Mouse (Mus musculus) CH12.LX (cell line): ENCODE measurements around the gene Hoxb8. TPM values are rescaled to one million over a fixed set of nuclear protein-coding genes. Genes with fewer than 3 reads are reported as not detected.

Source experiments
- DNase-seq: peaks from one replicate; pipeline ENCODE4 v3.0.0-alpha.2; 2013; ENCODE audit errors: extremely low read depth
- H3K27ac ChIP-seq: 2 replicates; pipeline ENCODE4 v1.5.1; 2012; ENCODE audit warnings: low read depth, mild to moderate bottlenecking, control low read depth, moderate library complexity; ENCODE audit not compliant: insufficient read depth
- H3K27me3 ChIP-seq: replicated peaks from 2 replicates; pipeline ENCODE3; 2012; ENCODE audit warnings: inconsistent platforms
- H3K36me3 ChIP-seq, 2 experiments: replicated peaks in 1 of 2; 2 replicates each; pipeline versions ENCODE3 to v1.6.1; 2012; ENCODE audit warnings: inconsistent platforms in 1 of 2, low read length in 1 of 2, mild to moderate bottlenecking in 1 of 2, mixed read lengths in 1 of 2, moderate library complexity in 1 of 2; ENCODE audit not compliant: control insufficient read depth in 1 of 2, insufficient read depth in 1 of 2
- H3K4me1 ChIP-seq, 2 experiments: 2 replicates each; pipeline ENCODE4 v1.6.1; 2012; ENCODE audit warnings: inconsistent platforms in 1 of 2, moderate library complexity in 1 of 2; ENCODE audit not compliant: insufficient read depth in 2 of 2, control insufficient read depth in 1 of 2
- H3K4me2 ChIP-seq: 2 replicates; pipeline ENCODE4 v1.6.1; 2012; ENCODE audit warnings: low read depth, mild to moderate bottlenecking, control low read depth; ENCODE audit not compliant: poor library complexity, insufficient read depth, severe bottlenecking
- H3K4me3 ChIP-seq, 3 experiments: fragments of 150-350 bp in 1 of 3; sonication (generic) in 1 of 3; replicated peaks in 1 of 3; 2 replicates each; pipeline versions ENCODE3 to v1.5.1; 2011 to 2012; ENCODE audit warnings: low read depth in 2 of 3, low read length in 2 of 3, mild to moderate bottlenecking in 2 of 3, moderate library complexity in 2 of 3, control low read depth in 1 of 3, improper control_type of control experiment in 1 of 3, inconsistent platforms in 1 of 3, mixed read lengths in 1 of 3; ENCODE audit not compliant: poor library complexity in 1 of 3
- H3K79me2 ChIP-seq: replicated peaks from 2 replicates; pipeline ENCODE4 v1.6.1; 2012; ENCODE audit warnings: mild to moderate bottlenecking, moderate library complexity; ENCODE audit not compliant: control insufficient read depth, poor library complexity, insufficient read depth, severe bottlenecking; ENCODE audit errors: extremely low read depth
- H3K9ac ChIP-seq: 2 replicates; pipeline ENCODE4 v1.6.1; 2012; ENCODE audit warnings: low read depth, mild to moderate bottlenecking, control low read depth, moderate library complexity; ENCODE audit not compliant: insufficient read depth
- H3K9me3 ChIP-seq: replicated peaks from 2 replicates; pipeline ENCODE3; 2012; ENCODE audit warnings: low read length, inconsistent platforms, mixed read lengths
- BHLHE40 ChIP-seq: IDR thresholded peaks from 2 replicates; pipeline ENCODE4 v1.6.1; 2011; ENCODE audit warnings: mild to moderate bottlenecking, low read depth, low read length, improper control_type of control experiment
- CHD1 ChIP-seq: IDR thresholded peaks from 2 replicates; pipeline ENCODE4 v1.6.1; 2012; ENCODE audit warnings: low read depth, low read length, improper control_type of control experiment, inconsistent platforms
- CTCF ChIP-seq, 2 experiments: IDR thresholded peaks in 1 of 2; conservative IDR thresholded peaks in 1 of 2; 2 replicates each; pipeline ENCODE4 v1.5.1; 2011 to 2012; ENCODE audit warnings: low read depth in 2 of 2, low read length in 2 of 2, improper control_type of control experiment in 1 of 2, inconsistent platforms in 1 of 2, mild to moderate bottlenecking in 1 of 2, moderate library complexity in 1 of 2
- E2F4 ChIP-seq: IDR thresholded peaks from 2 replicates; pipeline ENCODE4 v1.6.1; 2011; ENCODE audit warnings: low read depth, low read length, improper control_type of control experiment; ENCODE audit not compliant: insufficient replicate concordance
- ELF1 ChIP-seq: IDR thresholded peaks from 2 replicates; pipeline ENCODE4 v1.6.1; 2014; ENCODE audit warnings: low read depth, mild to moderate bottlenecking, inconsistent platforms, low read length, improper control_type of control experiment
- EP300 ChIP-seq: IDR thresholded peaks from 2 replicates; pipeline ENCODE4 v1.6.1; 2011; ENCODE audit warnings: low read length, improper control_type of control experiment
- ETS1 ChIP-seq: conservative IDR thresholded peaks from 2 replicates; pipeline ENCODE4 v1.6.1; 2012; ENCODE audit warnings: low read depth, mild to moderate bottlenecking, inconsistent platforms, low read length, improper control_type of control experiment, moderate library complexity
- GABPA ChIP-seq: IDR thresholded peaks from 2 replicates; pipeline ENCODE4 v1.6.1; 2012; ENCODE audit warnings: low read depth, low read length, improper control_type of control experiment, inconsistent platforms; ENCODE audit not compliant: insufficient replicate concordance
- IRF4 ChIP-seq: IDR thresholded peaks from 2 replicates; pipeline ENCODE4 v1.6.1; 2014; ENCODE audit warnings: low read depth, mild to moderate bottlenecking, inconsistent platforms, low read length, improper control_type of control experiment
- JUN ChIP-seq: IDR thresholded peaks from 2 replicates; pipeline ENCODE4 v1.6.1; 2011; ENCODE audit warnings: low read depth, mild to moderate bottlenecking, low read length, improper control_type of control experiment, moderate library complexity; ENCODE audit not compliant: insufficient read depth
- JUND ChIP-seq: conservative IDR thresholded peaks from 2 replicates; pipeline ENCODE4 v1.6.1; 2011; ENCODE audit warnings: low read depth, low read length, improper control_type of control experiment
- KAT2A ChIP-seq: IDR thresholded peaks from 2 replicates; pipeline ENCODE4 v1.6.1; 2012; ENCODE audit warnings: low read length, improper control_type of control experiment, inconsistent platforms; ENCODE audit not compliant: insufficient replicate concordance
- MAFK ChIP-seq: IDR thresholded peaks from 2 replicates; pipeline ENCODE4 v1.6.1; 2011; ENCODE audit warnings: low read length, improper control_type of control experiment; ENCODE audit not compliant: insufficient replicate concordance
- MAX ChIP-seq: IDR thresholded peaks from 2 replicates; pipeline ENCODE4 v1.6.1; 2011; ENCODE audit warnings: low read length, improper control_type of control experiment
- MAZ ChIP-seq: IDR thresholded peaks from 2 replicates; pipeline ENCODE4 v1.6.1; 2012; ENCODE audit warnings: low read depth, mild to moderate bottlenecking, inconsistent platforms, low read length, improper control_type of control experiment, moderate library complexity
- MEF2A ChIP-seq: IDR thresholded peaks from 2 replicates; pipeline ENCODE4 v1.6.1; 2014; ENCODE audit warnings: low read depth, mild to moderate bottlenecking, inconsistent platforms, low read length, improper control_type of control experiment, borderline replicate concordance
- NELFE ChIP-seq: IDR thresholded peaks from 2 replicates; pipeline ENCODE4 v1.6.1; 2011; ENCODE audit warnings: low read depth, low read length, improper control_type of control experiment
- PAX5 ChIP-seq: IDR thresholded peaks from 2 replicates; pipeline ENCODE4 v1.6.1; 2012; ENCODE audit warnings: low read length, inconsistent platforms, mixed read lengths
- POLR2AphosphoS2 ChIP-seq: IDR thresholded peaks from 2 replicates; pipeline ENCODE4 v1.6.1; 2011; ENCODE audit warnings: low read depth, low read length, improper control_type of control experiment
- RAD21 ChIP-seq: IDR thresholded peaks from 2 replicates; pipeline ENCODE4 v1.6.1; 2011; ENCODE audit warnings: low read depth, mild to moderate bottlenecking, low read length, improper control_type of control experiment, moderate library complexity
- SIN3A ChIP-seq: IDR thresholded peaks from 2 replicates; pipeline ENCODE4 v1.6.1; 2012; ENCODE audit warnings: low read length, improper control_type of control experiment, inconsistent platforms
- TCF12 ChIP-seq: IDR thresholded peaks from 2 replicates; pipeline ENCODE4 v1.6.1; 2014; ENCODE audit warnings: low read depth, mild to moderate bottlenecking, inconsistent platforms, low read length, improper control_type of control experiment
- USF1 ChIP-seq: IDR thresholded peaks from 2 replicates; pipeline ENCODE4 v1.6.1; 2014; ENCODE audit warnings: low read depth, mild to moderate bottlenecking, inconsistent platforms, low read length, improper control_type of control experiment
- USF2 ChIP-seq: conservative IDR thresholded peaks from 2 replicates; pipeline ENCODE4 v1.6.1; 2011; ENCODE audit warnings: low read depth, low read length, improper control_type of control experiment
- ZC3H11A ChIP-seq: IDR thresholded peaks from 2 replicates; pipeline ENCODE4 v1.6.1; 2012; ENCODE audit warnings: low read depth, mild to moderate bottlenecking, inconsistent platforms, low read length, improper control_type of control experiment
- ZMIZ1 ChIP-seq: IDR thresholded peaks from 2 replicates; pipeline ENCODE4 v1.6.1; 2012; ENCODE audit warnings: low read depth, mild to moderate bottlenecking, inconsistent platforms, low read length, improper control_type of control experiment
- dilution Hi-C: fragments of 300-500 bp; cut with MboI; formaldehyde crosslinking; loops from 2 replicates; pipeline ENCODE4 v1.14.3; 2020; ENCODE audit warnings: low sequenced_read_pairs; ENCODE audit not compliant: extremely low pct_unique_long_range_greater_than_20kb, extremely low pct_ligation_motif_present
- in situ Hi-C: fragments of 300-500 bp; cut with MboI; formaldehyde crosslinking; loops from 3 replicates; pipeline ENCODE4 v1.14.3; 2019; ENCODE audit warnings: low sequenced_read_pairs, low pct_ligation_motif_present, low pct_unique_long_range_greater_than_20kb, mixed read lengths
- polyA plus RNA-seq: library from polyadenylated mRNA; unstranded; fragments of >175 nt; gene quantifications from 2 replicates; pipeline ENCODE4 v1.2.1, GENCODE M21; 2012; ENCODE audit warnings: low read depth; ENCODE audit not compliant: insufficient read length
- total RNA-seq, 2 experiments: library from RNA; depleted of rRNA; stranded (reverse); fragments of 300-350 nt in 1 of 2; fragments of >200 nt in 1 of 2; gene quantifications; 2 replicates each; pipeline ENCODE4 v1.2.3; 2012 to 2014

Gene Hoxb8
- total and polyA plus RNA-seq, 3 experiments, result not detected

DNA sequence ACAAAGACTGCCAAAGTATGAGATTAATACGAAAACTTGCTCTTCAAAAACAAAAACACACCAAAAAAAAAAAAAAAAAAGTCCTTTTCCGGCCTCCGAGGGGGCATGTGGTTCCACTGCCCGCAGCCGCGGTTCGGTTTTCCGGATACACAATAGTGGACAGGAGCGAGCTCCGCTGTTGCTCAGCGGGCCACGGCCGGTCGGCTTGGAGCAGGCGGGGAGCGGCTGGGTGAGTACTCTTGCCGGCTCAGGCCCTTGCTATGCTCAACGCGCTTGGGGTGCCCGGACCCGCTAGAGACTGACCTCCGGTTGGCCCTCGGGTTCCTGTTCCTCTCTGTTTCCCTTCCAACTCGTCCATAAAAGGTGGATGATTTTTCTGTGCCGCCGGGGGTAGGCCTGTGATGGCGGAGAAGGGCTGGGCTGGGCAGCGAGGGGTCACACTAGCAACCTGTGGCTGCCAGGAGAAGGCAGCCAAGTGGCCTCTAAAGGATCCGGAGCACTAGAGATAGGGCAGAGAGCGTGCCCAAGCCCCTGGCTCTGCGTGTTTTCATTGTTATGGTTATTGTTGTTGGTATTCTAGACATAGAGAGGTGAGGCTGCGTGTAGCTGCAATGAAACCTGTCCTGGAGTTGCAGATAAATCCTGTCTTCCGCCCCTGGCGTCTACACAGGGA is 33.1 kb downstream of the Hoxb8 start:
- Histone ChIP-seq H3K9me3 (no peaks in the 10 kb centered on the region), H3K4me1 (peaks cover 4 to 26% of the 10 kb centered on the region in 2 experiments; a peak in 2 of 4 replicates), H3K27me3 (peaks cover 49% of the 10 kb centered on the region), H3K79me2 (no peaks in the 10 kb centered on the region), H3K9ac (no peak overlapping the region), H3K4me3 (no peak overlapping the region), H3K36me3 (no peaks in the 10 kb centered on the region), H3K27ac (no peak overlapping the region), H3K4me2 (no peak overlapping the region)
- no peak for DNase-seq
- no peak for TF ChIP-seq JUN
- TF ChIP-seq E2F4, result no peak
- TF ChIP-seq TCF12, result no peak
- no peak for TF ChIP-seq ZC3H11A
- no peak for TF ChIP-seq MAFK
- TF ChIP-seq IRF4, result no peak
- TF ChIP-seq RAD21, result no peak
- TF ChIP-seq MAZ, result no peak
- TF ChIP-seq BHLHE40, result no peak
- no peak for TF ChIP-seq KAT2A
- no peak for TF ChIP-seq PAX5
- TF ChIP-seq JUND, result no peak
- no peak for TF ChIP-seq SIN3A
- no peak for TF ChIP-seq ETS1
- in situ Hi-C loops, result loop anchor here (25.0 kb wide), 1 partner anchor 222 kb away; no protein-coding TSS in a partner anchor
- dilution Hi-C loops, result no loop called here

DNA sequence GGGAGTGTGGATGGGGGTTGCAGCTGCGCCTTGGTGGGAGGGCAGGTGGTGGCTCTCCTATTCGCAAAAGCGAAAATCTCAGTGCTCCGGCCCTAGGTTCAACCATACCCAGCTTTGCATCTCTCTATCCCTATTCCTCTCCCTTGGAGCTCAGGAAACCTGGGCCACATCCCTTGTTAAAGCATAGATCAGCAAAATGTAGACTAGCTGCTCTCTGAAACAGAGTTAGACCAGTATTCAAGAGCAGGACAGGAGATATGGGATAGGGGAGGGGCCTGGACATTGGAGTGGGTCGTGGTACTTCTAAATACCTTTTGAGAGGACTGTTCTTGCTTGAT is 33.6 kb downstream of the Hoxb8 start:
- Histone ChIP-seq H3K79me2 (no peaks in the 10 kb centered on the region), H3K36me3 (peaks cover 0 to 3% of the 10 kb centered on the region in 2 experiments), H3K9ac (no peak overlapping the region), H3K27ac (no peak overlapping the region), H3K27me3 (peaks cover 45% of the 10 kb centered on the region), H3K9me3 (no peaks in the 10 kb centered on the region), H3K4me3 (no peak overlapping the region), H3K4me1 (peaks cover 4 to 28% of the 10 kb centered on the region in 2 experiments; a peak in 2 of 4 replicates), H3K4me2 (no peak overlapping the region)
- in situ Hi-C loops, result loop anchor here (25.0 kb wide), 1 partner anchor 222 kb away; no protein-coding TSS in a partner anchor
- no peak for DNase-seq
- no peak for TF ChIP-seq EP300
- TF ChIP-seq MAX, result no peak
- no peak for TF ChIP-seq CTCF (conservative IDR thresholded peaks at IDR 0.05 in 1 of 2, IDR thresholded peaks at IDR 0.05 in 1 of 2; ENCODE audit: low read depth in 2 of 2, low read length in 2 of 2)
- TF ChIP-seq ELF1, result no peak
- no peak for TF ChIP-seq NELFE
- no peak for TF ChIP-seq MAZ
- no peak for TF ChIP-seq TCF12
- TF ChIP-seq POLR2AphosphoS2, result no peak
- no peak for TF ChIP-seq USF2
- no peak for TF ChIP-seq IRF4
- no peak for TF ChIP-seq SIN3A
- no peak for TF ChIP-seq USF1
- no peak for TF ChIP-seq ETS1
- no peak for TF ChIP-seq ZMIZ1
- TF ChIP-seq CHD1, result no peak
- TF ChIP-seq GABPA, result no peak
- no peak for TF ChIP-seq KAT2A
- no peak for TF ChIP-seq JUN
- no peak for TF ChIP-seq MEF2A
- dilution Hi-C loops, result no loop called here
